ENCODE assay signal across 14 mouse cellular contexts in the genomic region with DNA sequence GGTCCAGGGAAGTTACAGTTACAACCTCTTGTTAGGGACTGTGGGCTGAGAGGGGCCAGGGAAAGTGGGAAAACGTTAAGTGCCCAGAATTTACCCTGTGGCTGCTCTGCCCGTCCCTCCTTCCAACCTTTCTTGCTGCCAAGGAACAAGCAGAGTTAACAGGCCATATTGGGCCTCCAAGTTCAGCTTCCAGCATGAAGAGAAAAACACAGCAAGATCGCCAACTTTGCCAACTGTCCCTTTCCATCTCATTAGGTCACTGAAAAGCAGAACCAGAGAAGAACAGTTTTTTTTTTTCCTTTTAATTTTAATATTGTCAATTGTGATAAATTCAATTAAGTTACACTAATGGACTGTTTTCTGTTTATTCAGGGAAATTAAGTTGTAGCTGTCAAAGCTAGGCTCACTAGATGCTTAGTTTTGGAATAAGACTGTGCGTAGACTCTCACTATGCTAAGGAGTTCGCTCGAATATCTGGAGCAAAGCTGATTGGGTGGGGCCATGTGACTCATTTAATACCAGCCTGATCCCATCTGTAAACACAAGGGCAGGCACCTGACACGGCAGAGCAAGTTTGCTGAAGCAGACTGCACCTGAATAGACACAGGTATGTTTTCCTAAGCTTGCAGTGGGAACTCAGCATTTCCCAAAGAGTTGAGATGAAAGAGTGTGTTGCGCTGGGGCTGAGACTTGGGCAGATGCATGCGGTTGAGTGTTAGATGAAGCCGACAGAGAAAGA.
"Had no signal": no experiment of that assay in that cellular context is flagged by ENCODE, and none has a peak within 500 bp of the region (broad histone marks: within the 10 kb centered on the region; RNA-seq: fewer than 3 reads in every experiment).

No protein-coding gene starts in this region.

- DNase-seq: kidney, adult 18-20 months; kidney, postnatal 10 days; kidney, postnatal 4 days; liver; liver, embryonic 13.5 days; liver, postnatal 0 days; right cerebral cortex, postnatal 14 days; thymus, adult 2 months; thymus, postnatal 25 days had no signal

- H3K4me1 ChIP-seq: liver, embryonic 13.5 days; lung, embryonic 15.5 days; midbrain, embryonic 13.5 days; stomach, embryonic 15.5 days had no signal

- H3K9me3 ChIP-seq: limb, embryonic 12.5 days; liver, embryonic 13.5 days; lung, embryonic 15.5 days; midbrain, embryonic 13.5 days; neural tube, embryonic 13.5 days; stomach, embryonic 15.5 days had no signal

- H3K36me3 ChIP-seq: limb, embryonic 12.5 days; liver, embryonic 13.5 days; lung, embryonic 15.5 days; midbrain, embryonic 13.5 days; neural tube, embryonic 13.5 days; stomach, embryonic 15.5 days had no signal

- H3K4me3 ChIP-seq: limb, embryonic 12.5 days; liver, embryonic 13.5 days; lung, embryonic 15.5 days; midbrain, embryonic 13.5 days; neural tube, embryonic 13.5 days; stomach, embryonic 15.5 days had no signal

- ATAC-seq: liver, postnatal 0 days; midbrain, embryonic 13.5 days had no signal

- H3K27me3 ChIP-seq: limb, embryonic 12.5 days; liver, embryonic 13.5 days; lung, embryonic 15.5 days; midbrain, embryonic 13.5 days; stomach, embryonic 15.5 days had no signal

- H3K27ac ChIP-seq: limb, embryonic 12.5 days; liver, embryonic 13.5 days; lung, embryonic 15.5 days; midbrain, embryonic 13.5 days; neural tube, embryonic 13.5 days; stomach, embryonic 15.5 days had no signal

- H3K4me2 ChIP-seq: limb, embryonic 12.5 days; liver, embryonic 13.5 days; lung, embryonic 15.5 days; midbrain, embryonic 13.5 days; neural tube, embryonic 13.5 days; stomach, embryonic 15.5 days had no signal

- H3K9ac ChIP-seq: limb, embryonic 12.5 days; liver, embryonic 13.5 days; liver, postnatal 0 days; lung, embryonic 15.5 days; midbrain, embryonic 13.5 days; neural tube, embryonic 13.5 days; stomach, embryonic 15.5 days had no signal
